Mouse (Mus musculus) gastrocnemius, adult 2 months (tissue): ENCODE data around the gene Dab2ip. TPM values are rescaled to one million over a fixed set of nuclear protein-coding genes. Genes with fewer than 3 reads are reported as not detected.

Experiments
- DNase-seq: peaks from one replicate; pipeline ENCODE4 v3.0.0; 2022
- H3K27ac ChIP-seq: fragments of 200-600 bp; 2 replicates; pipeline ENCODE4 v1.8.1; 2022; ENCODE audit warnings: mild to moderate bottlenecking
- H3K4me3 ChIP-seq: fragments of 200-600 bp; 2 replicates; pipeline ENCODE4 v1.8.1; 2022; ENCODE audit warnings: mild to moderate bottlenecking, moderate library complexity
- CTCF ChIP-seq: fragments of 200-600 bp; IDR thresholded peaks from 2 replicates; pipeline ENCODE4 v1.8.1; 2022; ENCODE audit warnings: antibody characterized with exemption, mild to moderate bottlenecking, moderate library complexity
- intact Hi-C: fragments of 180-260 bp; cut with DNase I; formaldehyde crosslinking; loops from one replicate; pipeline ENCODE4 v1.15.1; 2025
- total RNA-seq, 2 experiments: library from RNA; stranded (reverse); gene quantifications; 2 replicates each; pipeline ENCODE4 v1.2.3; 2021

Gene Dab2ip
- total RNA-seq, 2 experiments from 2014 or later: 38.2 to 52.0 TPM

DNA sequence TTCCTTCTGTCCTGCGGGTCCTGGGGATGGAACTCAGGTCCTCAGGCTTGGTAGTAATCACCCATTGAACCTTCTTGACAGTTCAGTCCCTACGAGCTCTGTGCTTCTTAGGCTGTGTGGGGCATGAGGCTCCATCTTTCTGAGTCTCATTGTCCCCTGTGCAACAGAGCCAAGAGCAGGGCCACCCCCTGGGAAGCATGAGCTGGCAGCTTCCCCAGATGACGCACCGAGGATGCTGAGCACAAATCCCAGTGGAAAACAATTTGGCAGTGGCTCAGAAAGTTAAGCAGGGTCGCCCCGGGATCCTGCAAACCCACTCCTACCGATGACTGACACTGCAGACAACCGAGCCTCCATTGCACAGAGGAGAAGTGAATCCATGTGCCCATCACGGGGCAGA lies 24.4 kb upstream of the Dab2ip start:
- intact Hi-C loops: no loop called here
- Histone ChIP-seq H3K4me3 (no peak overlapping the region), H3K27ac (no peak overlapping the region)
- no peak for TF ChIP-seq CTCF
- peak; percentile 30 for DNase-seq

DNA sequence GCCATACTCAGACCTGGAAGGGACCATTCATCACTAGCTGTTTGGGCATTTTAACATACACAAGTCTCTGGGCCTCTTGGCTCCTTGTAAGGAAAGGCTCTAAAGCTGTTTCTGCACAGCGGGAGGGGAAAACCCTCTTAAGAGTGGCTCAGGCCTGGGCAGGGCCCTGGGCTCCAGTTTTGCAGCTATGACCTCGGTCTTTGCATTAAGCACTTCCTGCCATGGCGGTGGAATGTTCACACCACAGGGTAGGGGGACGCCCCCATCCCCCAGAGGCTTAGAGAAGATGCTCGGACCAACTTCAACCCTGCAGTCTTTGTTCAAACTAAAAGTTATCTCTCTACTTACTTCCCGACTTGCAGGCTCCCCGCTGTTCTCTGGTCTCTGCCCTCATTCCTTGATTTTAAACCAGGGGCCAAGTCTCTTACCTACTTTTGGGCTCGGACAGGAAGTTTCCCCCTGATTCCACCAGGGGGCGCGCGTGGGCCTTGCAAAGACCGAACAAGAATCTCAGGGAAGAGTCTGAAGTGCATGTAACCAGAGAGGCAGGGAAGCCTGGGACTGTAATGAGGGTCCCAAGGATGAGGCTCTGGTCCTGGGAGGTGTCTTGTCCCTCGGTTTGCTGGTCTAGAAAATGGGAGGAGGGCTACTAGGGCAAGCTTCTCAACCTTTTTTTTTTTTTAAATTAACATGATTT lies 18.6 kb upstream of the Dab2ip start:
- intact Hi-C loops: loop anchor here (2.0 kb wide), 1 partner anchor 391 kb away; no protein-coding TSS in a partner anchor
- H3K4me3 ChIP-seq: no peak overlapping the region
- TF ChIP-seq CTCF: peak; percentile 100
- DNase-seq: peak; percentile 88
- no peak overlapping the region for H3K27ac ChIP-seq

DNA sequence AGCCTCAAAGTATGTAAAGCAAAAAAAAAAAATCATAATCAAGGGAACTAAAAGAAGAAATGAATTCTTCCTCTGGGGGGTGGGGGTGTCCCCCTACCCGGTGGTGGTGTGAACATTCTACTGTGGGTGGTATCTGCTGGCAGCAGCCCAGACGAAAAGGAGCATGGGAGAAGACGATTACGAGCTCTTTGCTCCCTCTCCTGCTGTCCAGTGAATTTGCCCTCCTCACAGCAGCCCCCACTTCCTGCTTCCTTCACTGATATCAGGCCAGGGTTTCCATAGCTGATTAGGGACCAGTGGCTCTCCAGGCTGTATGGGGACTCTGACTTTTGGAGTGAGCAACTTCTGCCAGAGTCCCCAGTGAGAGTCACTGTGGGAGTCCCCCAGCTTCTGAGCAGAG lies 17.3 kb upstream of the Dab2ip start:
- TF ChIP-seq CTCF: no peak
- DNase-seq: no peak
- H3K27ac ChIP-seq: no peak overlapping the region
- intact Hi-C loops: loop anchor here (5.0 to 10.0 kb wide), 2 partner anchors 64 to 182 kb away; no protein-coding TSS in a partner anchor
- H3K4me3 ChIP-seq: no peak overlapping the region

GRCm38 (mm10) chr2:35544717-35545116 lies 13.3 kb upstream of the Dab2ip start:
- Histone ChIP-seq H3K27ac (peak overlapping the region; percentile 48), H3K4me3 (peak overlapping the region; percentile 50)
- intact Hi-C loops: loop anchor here (1.0 to 10.0 kb wide), 6 partner anchors 38 to 362 kb away; no protein-coding TSS in a partner anchor

GRCm38 (mm10) chr2:35545125-35545590 lies 12.9 kb upstream of the Dab2ip start:
- peak overlapping the region; percentile 48 for H3K27ac ChIP-seq
- TF ChIP-seq CTCF: no peak
- intact Hi-C loops: loop anchor here (5.0 to 10.0 kb wide), 4 partner anchors 37 to 102 kb away; no protein-coding TSS in a partner anchor
- DNase-seq: peak; percentile 43
- H3K4me3 ChIP-seq: peak overlapping the region; percentile 50

More at GRCm38 (mm10) chr2:35544717-35545116, 13.3 kb upstream of the Dab2ip start:
- TF ChIP-seq CTCF: no peak; the same call in none of the 2 replicates
- peak; percentile 79 for DNase-seq

DNA sequence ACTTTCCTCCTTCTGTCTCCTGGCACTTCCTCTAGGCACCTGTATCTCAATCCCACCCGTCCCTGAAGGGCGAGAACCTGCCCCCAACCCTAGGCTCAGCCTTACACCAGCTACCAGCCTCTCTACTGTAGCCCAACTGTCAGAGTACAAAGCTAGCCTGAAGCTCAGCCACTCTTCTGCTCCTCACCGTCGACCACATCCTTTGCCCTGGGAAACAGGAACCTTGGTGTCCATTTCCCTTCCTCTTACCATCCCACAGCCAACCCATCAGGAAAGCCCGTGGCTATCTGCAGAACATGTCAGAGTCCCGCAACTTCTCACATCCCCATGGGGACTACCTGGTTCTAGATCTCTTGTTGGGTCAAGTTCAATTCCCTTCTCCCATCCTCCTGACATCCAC lies 11.6 kb upstream of the Dab2ip start:
- intact Hi-C loops: loop anchor here (5.0 to 10.0 kb wide), 4 partner anchors 36 to 101 kb away; no protein-coding TSS in a partner anchor
- Histone ChIP-seq H3K27ac (no peak overlapping the region), H3K4me3 (no peak overlapping the region)
- no peak for DNase-seq
- no peak for TF ChIP-seq CTCF

- intact Hi-C loops: loop anchor here (5.0 to 10.0 kb wide), 4 partner anchors 33 to 98 kb away; no protein-coding TSS in a partner anchor
- H3K4me3 ChIP-seq: no peak overlapping the region
- no peak overlapping the region for H3K27ac ChIP-seq
- no peak for TF ChIP-seq CTCF
- DNase-seq: no peak
These were observed 8.9 kb upstream of the Dab2ip start for GRCm38 (mm10) chr2:35549191-35549590.

DNA sequence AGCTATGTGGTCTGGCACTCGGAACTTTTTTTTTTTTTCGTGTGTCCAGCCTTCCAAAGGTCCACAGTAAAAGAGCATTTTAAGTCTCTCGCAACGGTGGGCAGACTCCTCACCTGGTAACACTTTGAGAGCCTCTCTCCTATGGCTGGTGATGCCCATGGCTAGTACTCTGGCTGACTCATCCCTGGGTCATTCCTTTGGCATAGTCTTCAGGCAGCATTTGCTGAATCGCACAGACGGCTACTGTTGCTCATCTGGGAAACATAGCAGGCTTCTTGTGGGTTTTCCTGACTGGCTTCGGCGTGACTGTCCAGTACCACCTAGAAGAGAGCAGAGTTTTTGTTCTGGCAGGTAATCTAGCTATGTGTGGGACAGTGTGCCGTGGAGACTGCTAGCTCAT lies 8.0 kb upstream of the Dab2ip start:
- H3K27ac ChIP-seq: 0 out of 2 replicates have a peak overlapping the region, but pooled peaks have one; percentile 4
- intact Hi-C loops: no loop called here
- H3K4me3 ChIP-seq: no peak overlapping the region
- DNase-seq: peak; percentile 34
- TF ChIP-seq CTCF: no peak

- intact Hi-C loops: no loop called here
- peak; percentile 42 for DNase-seq
- TF ChIP-seq CTCF: no peak
- Histone ChIP-seq H3K4me3 (peak overlapping the region; percentile 75; the same call in 1 of the 2 replicates), H3K27ac (peak overlapping the region; percentile 95)
These were observed 1.1 kb upstream of the Dab2ip start for GRCm38 (mm10) chr2:35556918-35557486.

GRCm38 (mm10) chr2:35558826-35559550 lies 922 bp downstream of the Dab2ip start:
- no peak for TF ChIP-seq CTCF
- H3K4me3 ChIP-seq: peak overlapping the region; percentile 75
- intact Hi-C loops: loop anchor here (2.0 kb wide), 1 partner anchor 24 kb away; no protein-coding TSS in a partner anchor

GRCm38 (mm10) chr2:35559551-35559835 lies 1.4 kb downstream of the Dab2ip start:
- Histone ChIP-seq H3K27ac (peak overlapping the region; percentile 95), H3K4me3 (peak overlapping the region; percentile 75)
- TF ChIP-seq CTCF: no peak
- DNase-seq: peak; percentile 59
- intact Hi-C loops: loop anchor here (2.0 kb wide), 1 partner anchor 23 kb away; no protein-coding TSS in a partner anchor

More at GRCm38 (mm10) chr2:35558826-35559550, 922 bp downstream of the Dab2ip start:
- H3K27ac ChIP-seq: peak overlapping the region; percentile 95
- peak; percentile 44 for DNase-seq

DNA sequence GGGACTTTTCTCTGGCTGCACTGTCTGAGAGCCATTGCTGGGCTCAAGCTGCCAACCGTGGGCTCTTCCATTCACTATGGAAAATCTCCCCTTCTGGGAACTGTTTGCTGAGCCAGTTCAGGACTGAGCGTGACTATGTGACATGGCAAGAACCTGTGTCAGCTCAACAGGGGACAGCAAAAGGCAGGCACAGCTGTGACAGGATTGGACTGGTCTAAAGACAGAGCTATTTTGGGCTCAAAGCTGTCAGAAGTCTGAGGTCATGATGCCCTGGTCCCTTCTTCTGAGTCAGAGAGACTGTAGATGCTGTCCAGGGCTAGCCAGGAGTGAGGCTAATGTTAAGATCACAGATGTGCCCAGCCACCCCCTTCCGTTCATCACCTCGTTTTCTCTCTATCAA lies 5.7 kb downstream of the Dab2ip start:
- TF ChIP-seq CTCF: no peak
- peak; percentile 71 for DNase-seq
- intact Hi-C loops: no loop called here
- Histone ChIP-seq H3K27ac (peak overlapping the region; percentile 92), H3K4me3 (peak overlapping the region; percentile 18)
